Mouse (Mus musculus): Measurements from ENCODE around the gene Rpl13a. TPM values are rescaled to one million over a fixed set of nuclear protein-coding genes. Genes with fewer than 3 reads are reported as not detected.
"Not testable (repeated sequence)": the region's sequence is repeated elsewhere in the genome, so short reads cannot be mapped to it uniquely, and the experiment has no call there.

Gene Rpl13a
- polyA plus RNA-seq, 1 experiment = 4,999 TPM

GRCm38 (mm10) chr7:45126844-45127699 lies 1.5 kb downstream of the Rpl13a start:
- Histone ChIP-seq H3K36me3 (ENCODE audit: control insufficient read depth, insufficient read depth, low read length) (peaks cover 34% of the 10 kb centered on the region), H3K27me3 (ENCODE audit: control insufficient read depth, insufficient read depth, low read length) (no peaks in the 10 kb centered on the region), H3K27ac (ENCODE audit: control insufficient read depth, insufficient read depth, low read length) (peak overlapping the region; percentile 37), H3K4me1 (replicated peaks; ENCODE audit: control insufficient read depth, insufficient read depth, low read length) (peaks cover 42% of the 10 kb centered on the region), H3K4me3 (ENCODE audit: control insufficient read depth, insufficient read depth, low read length) (peak overlapping the region; percentile 28)
- no peak for TF ChIP-seq CTCF (IDR thresholded peaks at IDR 0.05; ENCODE audit: borderline replicate concordance, control insufficient read depth, extremely low read depth, insufficient read depth, low read length, poor library complexity)
- no peak for TF ChIP-seq POLR2A (IDR thresholded peaks at IDR 0.05; ENCODE audit: control insufficient read depth, extremely low read depth, insufficient read depth, low read length, poor library complexity)
- no peak for DNase-seq
- WGBS = 57% methylated on average over 21 of the region's 21 CpGs

GRCm38 (mm10) chr7:45126147-45126843 lies 2.3 kb downstream of the Rpl13a start:
- WGBS = 92% methylated on average over 17 of the region's 17 CpGs
- H3K4me1 ChIP-seq (replicated peaks; ENCODE audit: control insufficient read depth, insufficient read depth, low read length) = peaks cover 49% of the 10 kb centered on the region
- no peaks in the 10 kb centered on the region for H3K27me3 ChIP-seq (ENCODE audit: control insufficient read depth, insufficient read depth, low read length)
- H3K27ac ChIP-seq (ENCODE audit: control insufficient read depth, insufficient read depth, low read length) = no peak overlapping the region
- DNase-seq = no peak
- peaks cover 37% of the 10 kb centered on the region for H3K36me3 ChIP-seq (ENCODE audit: control insufficient read depth, insufficient read depth, low read length)
- TF ChIP-seq POLR2A (IDR thresholded peaks at IDR 0.05; ENCODE audit: control insufficient read depth, extremely low read depth, insufficient read depth, low read length, poor library complexity) (no peak), CTCF (IDR thresholded peaks at IDR 0.05; ENCODE audit: borderline replicate concordance, control insufficient read depth, extremely low read depth, insufficient read depth, low read length, poor library complexity) (no peak)
- no peak overlapping the region for H3K4me3 ChIP-seq (ENCODE audit: control insufficient read depth, insufficient read depth, low read length)

- 90% methylated on average over 5 of the region's 5 CpGs for WGBS
- Histone ChIP-seq H3K36me3 (ENCODE audit: control insufficient read depth, insufficient read depth, low read length) (peaks cover 37% of the 10 kb centered on the region), H3K4me1 (replicated peaks; ENCODE audit: control insufficient read depth, insufficient read depth, low read length) (peaks cover 51% of the 10 kb centered on the region)
- H3K27me3 ChIP-seq (ENCODE audit: control insufficient read depth, insufficient read depth, low read length); DNase-seq; H3K27ac ChIP-seq (ENCODE audit: control insufficient read depth, insufficient read depth, low read length); H3K4me3 ChIP-seq (ENCODE audit: control insufficient read depth, insufficient read depth, low read length): not testable (repeated sequence)
Measured at GRCm38 (mm10) chr7:45125649-45126048, 2.9 kb downstream of the Rpl13a start.

- TF ChIP-seq CTCF (IDR thresholded peaks at IDR 0.05; ENCODE audit: borderline replicate concordance, control insufficient read depth, extremely low read depth, insufficient read depth, low read length, poor library complexity) (no peak), POLR2A (IDR thresholded peaks at IDR 0.05; ENCODE audit: control insufficient read depth, extremely low read depth, insufficient read depth, low read length, poor library complexity) (no peak)
- Histone ChIP-seq H3K27ac (ENCODE audit: control insufficient read depth, insufficient read depth, low read length) (no peak overlapping the region), H3K36me3 (ENCODE audit: control insufficient read depth, insufficient read depth, low read length) (peaks cover 37% of the 10 kb centered on the region), H3K4me3 (ENCODE audit: control insufficient read depth, insufficient read depth, low read length) (no peak overlapping the region), H3K27me3 (ENCODE audit: control insufficient read depth, insufficient read depth, low read length) (no peaks in the 10 kb centered on the region), H3K4me1 (replicated peaks; ENCODE audit: control insufficient read depth, insufficient read depth, low read length) (peaks cover 56% of the 10 kb centered on the region)
- DNase-seq = no peak
- 76% methylated on average over 7 of the region's 7 CpGs for WGBS
Measured at GRCm38 (mm10) chr7:45125144-45125600, 3.4 kb downstream of the Rpl13a start.

GRCm38 (mm10) chr7:45124224-45125143 lies 4.1 kb downstream of the Rpl13a start, which contains the start of gene Rps11:
Gene Rps11, minus strand, starts transcription at chr7:45124439.
- Histone ChIP-seq H3K27me3 (ENCODE audit: control insufficient read depth, insufficient read depth, low read length) (no peaks in the 10 kb centered on the region), H3K36me3 (ENCODE audit: control insufficient read depth, insufficient read depth, low read length) (peaks cover 37% of the 10 kb centered on the region), H3K27ac (ENCODE audit: control insufficient read depth, insufficient read depth, low read length) (peak within 1 kb of the TSS; percentile 97), H3K4me1 (replicated peaks; ENCODE audit: control insufficient read depth, insufficient read depth, low read length) (peaks cover 60% of the 10 kb centered on the region), H3K4me3 (ENCODE audit: control insufficient read depth, insufficient read depth, low read length) (peak within 1 kb of the TSS; percentile 79)
- WGBS = 2% methylated on average over 59 of the region's 59 CpGs
- DNase-seq = peak; percentile 98
- TF ChIP-seq CTCF (IDR thresholded peaks at IDR 0.05; ENCODE audit: borderline replicate concordance, control insufficient read depth, extremely low read depth, insufficient read depth, low read length, poor library complexity) (peak; percentile 65; the same call in 1 of the 2 replicates), POLR2A (IDR thresholded peaks at IDR 0.05; ENCODE audit: control insufficient read depth, extremely low read depth, insufficient read depth, low read length, poor library complexity) (peak; percentile 85)

- TF ChIP-seq CTCF (IDR thresholded peaks at IDR 0.05; ENCODE audit: borderline replicate concordance, control insufficient read depth, extremely low read depth, insufficient read depth, low read length, poor library complexity) (no peak), POLR2A (IDR thresholded peaks at IDR 0.05; ENCODE audit: control insufficient read depth, extremely low read depth, insufficient read depth, low read length, poor library complexity) (no peak)
- H3K36me3 ChIP-seq (ENCODE audit: control insufficient read depth, insufficient read depth, low read length) = peaks cover 37% of the 10 kb centered on the region
- no peaks in the 10 kb centered on the region for H3K27me3 ChIP-seq (ENCODE audit: control insufficient read depth, insufficient read depth, low read length)
- H3K4me3 ChIP-seq (ENCODE audit: control insufficient read depth, insufficient read depth, low read length) = peak overlapping the region; percentile 79
- 12% methylated on average over 12 of the region's 12 CpGs for WGBS
- no peak for DNase-seq
- H3K4me1 ChIP-seq (replicated peaks; ENCODE audit: control insufficient read depth, insufficient read depth, low read length) = peaks cover 60% of the 10 kb centered on the region
- H3K27ac ChIP-seq (ENCODE audit: control insufficient read depth, insufficient read depth, low read length) = peak overlapping the region; percentile 97
Measured at GRCm38 (mm10) chr7:45123186-45123570, 5.4 kb downstream of the Rpl13a start.
